Mouse (Mus musculus): ENCODE measurements around the gene Efcab12.

GRCm38 (mm10) chr6:115815041-115815440 is 23.2 kb downstream of the Efcab12 start:
- no peak for TF ChIP-seq CTCF (IDR thresholded peaks at IDR 0.05; ENCODE audit: low read depth, low read length)
- TF ChIP-seq GATA1 (IDR thresholded peaks at IDR 0.05; ENCODE audit: borderline replicate concordance, low read length), result no peak
- TF ChIP-seq GATA2 (IDR thresholded peaks at IDR 0.05; ENCODE audit: borderline replicate concordance, low read depth, low read length), result no peak
- no peak for TF ChIP-seq TAL1 (conservative IDR thresholded peaks at IDR 0.05; ENCODE audit: low read depth, low read length)
